Mouse (Mus musculus) urinary bladder, adult 2 months (tissue): ENCODE results near the gene Arsb. TPM values are rescaled to one million over a fixed set of nuclear protein-coding genes. Genes with fewer than 3 reads are reported as not detected.

Experiments
- DNase-seq: peaks from one replicate; pipeline ENCODE4 v3.0.0; 2022; ENCODE audit warnings: low spot score
- polyA plus RNA-seq: library from polyadenylated mRNA; depleted of rRNA; stranded (reverse); fragments of >200 nt; gene quantifications from 2 replicates; pipeline ENCODE4 v1.2.3, GENCODE M21; 2012

The Arsb gene
- polyA plus RNA-seq, 1 experiment: 40.1 TPM

DNA sequence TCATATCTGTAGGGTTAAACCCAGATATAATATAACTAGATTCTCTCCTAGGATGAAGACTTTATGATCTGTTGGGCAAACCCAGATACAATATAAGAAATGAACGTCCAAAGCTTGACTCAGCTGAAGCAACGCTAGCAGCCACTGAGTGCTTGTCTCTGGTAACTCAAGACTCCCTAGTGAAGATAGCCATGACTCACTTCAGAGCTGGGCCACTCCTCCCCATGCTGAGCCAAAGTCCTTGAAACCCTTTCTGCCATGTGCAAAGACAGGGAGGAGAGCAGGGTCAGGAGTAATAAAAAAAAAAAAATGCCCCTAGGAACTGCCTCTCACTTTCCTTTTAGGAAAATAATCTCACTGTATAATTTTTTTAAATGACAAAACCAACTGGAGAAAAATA is 68.7 kb downstream of the Arsb start:
- DNase-seq: no peak

DNA sequence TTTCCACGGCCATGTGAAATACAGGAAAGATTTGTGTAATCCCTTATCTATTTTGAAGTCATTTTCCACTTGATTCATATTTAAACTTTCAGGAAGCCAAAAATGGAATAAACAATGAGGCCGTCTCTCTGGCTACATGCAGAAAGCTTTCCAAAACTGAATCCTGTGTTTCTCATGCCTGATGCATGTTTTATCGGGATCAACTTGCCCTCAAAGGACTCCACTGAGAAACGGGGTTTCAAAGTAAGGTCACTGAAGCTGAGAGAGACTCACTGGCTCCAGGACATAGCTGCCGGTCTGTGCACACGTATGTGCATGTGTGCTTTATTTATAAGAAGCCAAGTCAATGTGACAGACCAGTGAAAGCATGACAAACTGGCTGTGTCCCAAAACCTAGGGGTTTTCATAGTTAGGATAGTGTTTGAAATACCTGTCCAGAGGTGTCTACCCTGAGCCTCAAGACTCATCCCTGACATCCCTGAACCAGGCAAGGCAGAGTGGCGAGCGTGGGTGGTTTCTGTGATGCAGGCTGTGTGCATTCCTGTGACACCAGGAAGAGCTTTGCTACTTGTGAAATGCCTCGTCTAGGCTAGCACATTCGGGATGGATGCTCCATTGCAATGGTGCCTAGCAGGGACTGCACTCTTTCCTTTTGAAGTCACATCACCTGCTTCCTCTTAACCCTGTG is 75.5 kb downstream of the Arsb start:
- no peak for DNase-seq

DNA sequence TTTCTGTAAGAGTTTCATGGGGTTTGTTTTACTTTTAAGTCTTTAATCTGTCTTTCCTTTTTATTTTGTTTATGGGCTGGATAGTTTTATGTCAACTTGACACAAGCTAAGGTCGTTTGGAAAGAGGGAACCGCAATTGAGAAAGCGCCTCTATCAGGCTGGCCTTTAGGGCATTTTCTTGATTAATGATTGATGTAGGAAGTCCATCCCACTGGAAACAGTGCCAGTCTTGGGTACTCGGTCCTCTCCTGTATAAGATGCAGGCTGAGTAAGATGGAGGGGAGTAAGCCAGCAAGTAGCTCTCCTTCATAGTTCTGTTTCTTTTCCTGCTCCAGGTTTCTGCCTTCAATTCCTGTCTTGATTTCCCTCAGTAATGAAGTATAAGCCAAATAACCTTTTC is 76.2 kb downstream of the Arsb start:
- DNase-seq: no peak

DNA sequence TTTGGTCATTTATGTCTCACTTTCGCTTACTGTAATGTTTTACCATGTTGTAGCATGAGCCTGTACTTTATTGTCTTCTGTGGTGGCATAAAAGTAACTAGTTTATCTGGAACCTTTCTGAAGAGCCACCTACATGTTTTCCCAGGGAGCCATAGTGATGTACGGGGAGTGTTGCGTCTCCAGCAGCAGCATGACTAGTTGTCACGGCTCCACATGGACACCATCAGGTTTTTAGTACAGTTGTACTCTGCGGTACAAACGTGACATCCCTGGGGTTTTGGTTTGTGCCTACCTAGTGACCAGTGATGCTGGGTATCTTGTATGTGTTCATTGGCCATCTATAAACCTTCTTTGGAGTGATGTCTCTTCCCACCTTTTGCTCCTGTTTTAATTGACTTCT is 77.2 kb downstream of the Arsb start:
- DNase-seq: no peak

DNA sequence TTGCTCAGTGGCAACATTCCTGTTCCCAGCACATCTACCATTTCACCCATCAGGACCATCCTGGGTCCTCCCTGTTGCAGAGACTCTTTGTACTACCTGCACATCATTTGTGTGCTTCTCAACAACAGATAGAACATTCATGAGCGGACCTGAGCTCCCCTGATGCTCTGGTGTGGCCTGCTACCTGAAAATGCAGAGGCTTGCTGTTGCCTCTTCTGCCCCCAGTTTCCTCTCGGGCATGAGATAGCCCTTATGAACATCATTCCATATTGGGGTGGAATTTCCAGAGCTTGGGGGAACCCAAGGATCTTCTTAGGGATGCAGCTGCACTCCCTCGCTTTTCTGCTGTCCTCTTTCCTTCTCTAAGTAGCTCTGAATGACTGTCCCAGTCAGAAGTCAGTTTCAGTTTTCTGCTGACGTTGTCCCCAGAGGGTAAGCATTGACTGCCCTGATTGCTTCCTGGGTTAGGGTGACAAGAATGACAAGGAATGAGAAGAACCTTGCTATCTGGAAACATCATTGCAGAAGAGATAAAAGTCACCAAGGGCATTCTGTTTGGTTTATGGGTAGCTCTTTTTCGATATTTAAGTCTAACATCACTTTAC is 78.4 kb downstream of the Arsb start:
- DNase-seq: no peak

DNA sequence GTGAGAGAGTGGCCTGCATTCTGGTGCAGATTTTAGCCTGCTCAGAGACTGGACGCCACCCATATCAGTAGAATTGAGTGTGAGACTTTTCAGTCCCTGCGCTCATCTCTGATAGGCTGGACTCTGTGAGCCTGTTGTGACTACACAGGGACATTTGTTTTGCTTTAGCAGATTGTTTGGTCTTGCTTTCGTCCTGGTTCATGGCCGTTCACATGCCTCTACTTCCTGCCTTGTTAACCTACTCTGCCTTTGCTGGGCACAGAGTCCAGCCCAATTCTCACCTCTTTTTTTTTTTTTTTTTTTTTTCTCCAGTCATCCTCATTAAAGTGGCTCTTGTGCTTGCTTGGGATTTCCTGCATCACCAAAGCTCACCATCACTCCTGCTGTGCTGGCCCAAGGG is 79.2 kb downstream of the Arsb start:
- no peak for DNase-seq

DNA sequence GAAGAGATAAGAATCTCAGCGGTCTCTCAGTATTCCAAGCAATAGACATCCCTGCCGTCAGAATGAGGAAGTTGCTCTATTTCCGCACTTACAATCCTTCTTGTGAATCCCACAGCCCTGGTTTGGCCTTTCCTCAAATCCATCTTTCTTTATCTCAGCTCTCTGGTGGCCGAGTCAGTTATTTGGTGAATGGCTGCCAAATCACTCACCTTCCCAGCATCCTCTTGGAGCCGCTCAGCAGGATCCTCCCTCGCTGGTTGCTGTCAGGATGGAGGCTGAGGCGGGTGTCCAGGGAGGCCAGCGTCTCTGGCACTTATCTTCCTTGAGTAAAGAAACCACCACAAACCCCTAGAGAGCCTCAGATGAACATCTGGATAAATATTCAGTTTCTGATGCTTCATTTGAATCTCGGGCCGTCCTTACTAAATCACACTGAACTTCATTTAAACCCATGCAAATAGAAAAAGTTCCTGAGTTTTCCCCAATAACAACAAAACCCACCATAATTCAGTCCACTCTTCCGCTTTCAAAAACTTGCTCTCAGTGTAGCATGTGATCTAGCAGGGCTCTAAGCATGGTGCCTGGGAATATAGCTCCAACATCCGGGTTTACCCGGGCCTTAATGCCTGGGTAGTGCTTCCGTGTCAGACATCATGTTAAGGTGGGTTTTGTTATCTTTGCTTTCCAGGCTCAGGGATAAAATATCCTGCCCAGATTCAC is 81.1 kb downstream of the Arsb start:
- no peak for DNase-seq

DNA sequence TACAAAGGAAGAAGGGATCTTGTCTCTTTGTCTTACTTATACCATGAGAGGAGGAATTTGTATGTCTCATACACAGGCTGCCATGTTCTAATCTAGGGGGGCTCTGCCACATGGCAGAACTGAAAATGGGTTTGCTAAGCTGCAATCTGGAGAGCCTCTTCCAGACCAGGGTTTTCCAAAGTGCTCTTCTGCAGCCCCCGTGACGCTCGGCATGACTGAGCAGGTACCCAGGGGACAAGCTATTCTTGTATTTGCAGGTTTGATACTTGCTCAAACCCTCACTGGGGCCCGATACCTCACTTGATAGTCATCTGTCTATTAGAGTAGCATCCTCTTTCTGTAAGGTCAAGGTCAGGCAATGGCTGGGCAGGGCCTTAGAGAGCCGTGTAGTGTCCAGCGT is 82.3 kb downstream of the Arsb start:
- no peak for DNase-seq

DNA sequence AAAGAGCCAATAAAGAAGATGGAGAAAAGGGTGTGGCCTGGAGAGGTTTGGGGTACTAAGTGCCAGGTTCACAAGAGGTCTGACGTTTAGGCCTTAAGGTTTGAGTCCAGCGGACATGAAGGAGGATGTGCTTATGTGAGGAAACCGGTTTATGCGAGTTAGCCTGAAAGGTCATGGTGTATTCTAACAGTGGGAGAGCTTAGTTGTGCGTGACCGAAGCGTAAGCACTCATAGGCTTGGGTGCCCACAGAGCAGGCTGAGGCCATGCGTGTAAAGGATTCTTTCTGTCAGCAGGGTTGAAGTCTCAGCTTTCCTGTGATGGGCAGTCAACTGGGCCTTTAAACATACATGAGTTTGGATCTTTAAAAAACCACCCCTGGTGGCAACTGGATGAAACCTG is 82.9 kb downstream of the Arsb start:
- DNase-seq: no peak

DNA sequence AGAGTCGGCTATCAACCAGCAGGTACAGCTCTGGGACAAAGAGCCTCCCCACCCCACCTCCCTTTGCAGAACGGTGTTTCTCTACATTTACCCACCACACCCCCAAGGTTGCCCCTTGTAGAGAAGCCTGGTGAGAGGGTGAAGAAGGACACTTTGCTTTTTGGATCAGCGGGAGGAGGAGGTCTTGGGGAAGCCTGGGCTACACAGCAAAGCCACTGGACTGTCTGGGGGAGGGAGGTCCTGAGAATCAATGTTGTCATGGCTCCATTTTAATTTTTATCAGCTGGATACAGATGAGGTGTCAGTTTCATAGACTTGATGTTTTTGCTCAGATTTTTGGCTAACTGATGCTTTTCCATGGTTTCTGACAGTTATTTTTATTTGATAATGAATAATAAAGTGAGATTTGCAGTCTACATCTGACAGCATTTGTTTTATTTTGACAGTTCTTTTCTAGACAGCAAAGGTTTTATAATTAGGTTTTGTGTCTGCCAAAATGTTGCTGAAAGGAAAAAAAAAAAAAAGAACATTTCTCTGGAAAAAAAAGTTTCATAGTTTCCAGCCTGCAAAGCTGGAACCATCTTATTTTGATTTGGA is 83.6 kb downstream of the Arsb start:
- DNase-seq: no peak

DNA sequence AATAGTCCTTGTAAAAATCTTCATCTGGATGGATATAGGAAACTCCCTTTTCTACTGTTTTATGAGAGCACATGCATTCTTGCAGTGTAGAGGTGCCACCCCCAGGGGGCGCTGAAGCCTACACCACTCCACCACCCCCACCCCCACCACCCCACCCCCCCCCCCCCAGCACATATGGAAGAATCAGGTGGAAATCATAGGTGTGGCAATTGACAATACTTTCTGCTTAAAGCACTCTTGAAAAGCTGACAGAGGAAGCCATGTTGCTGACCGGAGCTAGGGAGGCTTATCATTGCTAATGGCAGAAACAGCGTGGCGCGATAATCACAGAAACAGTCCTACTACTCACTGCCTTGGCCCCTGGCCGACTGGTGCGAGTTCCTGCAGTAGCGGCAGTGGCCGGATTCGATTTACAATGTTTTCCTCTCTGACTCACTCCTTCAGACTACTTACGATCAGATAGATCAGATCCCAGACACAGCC is 84.3 kb downstream of the Arsb start:
- no peak for DNase-seq

DNA sequence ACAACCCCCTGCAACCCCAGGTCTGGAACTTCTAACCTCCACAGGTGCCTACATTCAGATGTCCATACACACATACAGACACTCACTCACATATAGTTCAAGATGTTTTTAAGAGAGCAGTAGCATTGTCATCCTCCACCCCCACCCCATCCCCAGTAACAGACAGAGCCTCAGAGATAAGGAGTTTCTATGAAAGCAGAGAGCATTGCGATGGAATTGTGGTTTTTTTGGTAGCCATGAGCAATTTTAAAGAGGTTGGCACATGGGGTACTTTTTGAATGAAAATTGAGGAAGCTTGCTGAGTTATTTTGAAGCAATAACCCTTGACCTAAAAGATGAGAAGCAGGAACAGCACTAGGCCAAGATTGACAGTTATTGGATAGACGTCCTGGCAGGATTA is 89.8 kb downstream of the Arsb start:
- no peak for DNase-seq

DNA sequence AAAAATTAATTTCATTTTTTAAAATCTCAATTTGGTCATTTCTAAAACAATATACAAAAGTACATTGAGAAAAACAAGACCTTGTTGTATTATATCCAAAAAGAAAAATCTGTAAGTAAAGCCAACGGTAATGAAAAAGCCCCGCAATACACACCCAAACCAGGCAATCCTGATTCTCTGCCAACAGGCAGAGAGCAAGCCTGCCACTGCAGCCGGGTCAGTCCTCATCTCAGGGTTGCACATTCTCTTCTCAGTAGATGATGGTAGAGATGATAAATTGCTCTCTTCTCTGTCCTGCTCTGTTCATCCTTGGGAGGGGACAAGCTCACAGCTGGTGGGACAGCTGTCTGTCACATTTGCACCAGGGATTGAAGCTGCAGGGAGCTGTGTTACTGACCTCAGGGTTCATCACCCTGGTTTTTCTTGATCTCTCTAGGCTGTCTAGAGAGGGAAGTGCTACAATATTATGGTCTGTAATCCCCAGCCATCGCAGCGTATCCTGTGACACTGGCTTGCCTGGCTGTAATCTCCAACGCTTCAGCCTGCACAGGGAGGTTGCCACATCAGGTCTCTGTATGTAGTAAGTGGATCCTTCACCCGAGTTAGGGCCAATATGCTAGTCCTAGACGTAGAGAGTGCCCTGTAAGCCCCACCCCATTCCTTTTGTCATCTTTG is 92.8 kb downstream of the Arsb start:
- DNase-seq: no peak

DNA sequence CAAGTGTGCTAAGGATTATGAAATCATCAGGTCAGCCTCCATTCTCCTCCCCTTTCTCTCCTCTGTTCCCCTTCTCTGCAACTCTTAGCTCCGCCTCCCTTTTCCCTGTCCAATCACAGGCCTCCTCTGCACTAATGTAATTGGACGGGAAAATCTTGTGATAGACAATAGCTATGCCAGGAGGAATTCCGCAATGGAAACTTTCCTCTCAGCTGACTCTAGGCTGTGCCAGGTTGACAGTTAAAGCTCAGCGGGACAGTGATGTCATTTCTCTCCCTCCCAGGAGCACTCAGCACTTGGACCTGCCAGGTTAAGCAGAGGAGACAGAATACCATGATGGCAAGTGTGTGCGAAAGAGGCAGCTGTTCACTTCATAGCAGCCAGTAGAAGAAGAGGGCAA is 95.2 kb downstream of the Arsb start:
- no peak for DNase-seq

DNA sequence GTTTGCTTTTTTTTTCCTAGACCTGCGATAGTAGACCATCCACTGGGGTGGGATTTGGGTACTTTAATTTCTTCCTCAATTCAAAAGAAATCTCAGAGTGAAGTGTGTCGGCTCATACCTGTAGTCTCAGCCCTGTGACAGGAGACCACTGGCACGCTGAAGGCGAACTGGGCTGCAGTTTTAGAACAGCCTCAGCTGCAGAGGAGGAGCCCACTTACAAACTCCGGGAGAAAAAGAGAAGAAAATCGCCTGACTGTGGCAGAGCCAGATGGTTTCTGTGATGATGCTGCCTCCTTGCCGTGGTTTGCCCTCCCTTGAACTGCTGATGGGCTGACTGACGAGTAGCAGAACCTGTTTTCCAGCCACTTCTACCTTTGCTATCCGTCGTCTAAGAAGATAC is 100.3 kb downstream of the Arsb start:
- no peak for DNase-seq

DNA sequence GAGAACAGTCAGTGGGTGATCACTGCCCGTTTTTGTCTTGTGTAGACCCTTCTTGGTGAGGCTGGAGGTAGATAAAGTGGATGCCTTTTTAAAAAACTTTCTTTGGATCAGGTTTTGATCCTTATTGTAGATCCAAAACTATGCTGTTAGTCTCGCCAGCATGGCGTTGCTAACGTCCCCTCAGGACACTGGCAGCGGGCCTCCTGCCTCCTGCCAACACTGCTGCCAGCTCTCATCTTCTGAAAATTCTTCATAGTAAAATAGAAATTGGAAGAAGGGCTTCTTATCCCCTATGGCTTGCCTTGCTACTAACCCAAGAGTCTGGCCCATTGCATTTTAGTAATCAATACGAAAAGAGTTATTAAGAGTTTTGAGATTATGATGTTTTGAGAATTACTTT is 101.2 kb downstream of the Arsb start:
- DNase-seq: no peak

DNA sequence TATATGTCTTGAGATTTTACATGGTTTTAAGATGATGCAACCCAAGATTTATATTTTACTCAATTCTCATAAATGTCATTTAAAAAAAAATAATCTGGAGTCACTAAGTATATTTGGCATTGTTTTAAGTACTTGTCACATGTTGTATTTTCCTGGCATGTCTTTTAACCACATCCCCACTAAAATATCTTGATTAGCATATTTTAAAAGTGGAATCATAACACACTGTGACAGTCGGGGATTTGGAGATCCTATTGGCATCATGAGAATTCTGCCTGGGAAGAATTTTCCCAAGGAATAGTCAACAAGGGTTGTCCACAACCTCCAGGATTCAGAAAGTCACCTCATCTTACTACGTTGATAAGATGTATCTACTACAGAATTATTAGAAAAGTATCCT is 106.5 kb downstream of the Arsb start:
- no peak for DNase-seq

DNA sequence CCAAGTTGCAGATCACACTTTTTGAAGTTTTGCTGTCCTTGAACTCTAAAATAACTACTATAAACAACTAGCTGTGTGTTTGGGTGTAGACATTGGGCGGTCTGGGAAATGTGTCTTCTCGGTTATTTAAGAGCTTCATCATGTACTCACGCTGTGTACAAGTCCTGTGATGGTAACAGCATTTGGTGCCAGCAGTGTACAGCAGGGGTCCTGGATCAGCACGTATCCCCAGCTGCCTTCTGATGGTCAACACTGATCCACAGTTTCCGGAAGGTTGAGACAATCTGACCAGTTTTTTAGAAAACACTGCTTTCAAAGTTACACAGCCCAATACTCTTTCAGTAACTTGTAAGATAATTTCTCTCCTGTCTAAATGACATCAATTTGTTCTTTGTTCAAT is 108.0 kb downstream of the Arsb start:
- DNase-seq: no peak

DNA sequence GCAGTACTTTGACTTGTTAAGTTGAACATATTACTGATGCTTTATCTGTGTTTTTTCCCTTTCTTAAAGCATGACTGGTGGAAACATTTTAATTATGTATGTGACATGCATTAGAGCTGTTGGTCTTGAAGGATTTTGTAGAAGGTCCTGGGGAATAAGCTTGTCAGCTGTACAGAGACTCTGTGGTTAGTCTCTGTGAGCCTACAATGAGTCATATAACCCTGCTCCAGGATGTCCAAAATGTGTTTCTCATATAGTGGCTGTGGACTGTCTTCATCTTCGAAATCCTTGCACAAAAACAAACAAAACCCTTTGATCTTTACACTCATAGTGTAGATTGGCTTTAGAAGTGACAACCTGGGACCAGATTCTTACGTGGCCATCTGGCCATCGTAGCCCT is 110.7 kb downstream of the Arsb start:
- DNase-seq: no peak

DNA sequence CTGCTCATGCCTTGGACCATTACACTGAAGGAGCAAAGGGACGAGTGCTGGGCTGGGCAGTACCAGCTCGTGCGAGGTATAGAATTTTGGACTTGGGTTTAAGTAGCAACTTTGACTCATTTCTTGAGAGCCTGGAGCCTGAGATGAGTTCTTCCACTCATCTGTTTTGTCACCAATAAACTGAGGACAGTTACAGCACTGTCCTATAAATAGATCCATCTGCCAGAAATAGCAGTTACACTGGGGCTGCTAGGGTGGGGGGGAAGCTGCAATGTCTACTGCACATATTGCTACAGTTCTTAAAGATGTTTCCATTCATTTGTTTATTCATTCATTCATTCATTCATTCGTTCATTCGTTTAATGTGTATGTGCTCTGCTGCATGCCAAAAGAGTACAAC is 115.6 kb downstream of the Arsb start:
- DNase-seq: no peak

DNA sequence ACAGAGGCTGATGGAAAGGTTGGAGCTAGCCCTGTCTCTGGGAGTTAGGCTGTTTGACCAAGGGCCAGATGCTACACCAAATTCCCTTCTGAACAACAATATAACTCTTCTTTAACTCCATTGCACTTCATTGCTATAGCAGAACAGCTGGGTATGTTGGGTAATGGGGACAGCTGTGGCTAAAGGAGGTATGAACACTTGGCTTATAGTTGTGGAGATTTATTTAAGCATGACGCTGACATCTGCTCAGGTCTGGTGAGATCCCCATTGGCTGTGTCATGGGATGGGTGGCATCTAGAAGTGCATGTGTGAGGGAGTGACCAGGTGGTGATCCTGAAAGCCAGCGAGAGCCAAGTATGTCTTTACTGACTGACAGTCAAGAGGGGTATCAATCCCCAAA is 116.8 kb downstream of the Arsb start:
- DNase-seq: no peak

DNA sequence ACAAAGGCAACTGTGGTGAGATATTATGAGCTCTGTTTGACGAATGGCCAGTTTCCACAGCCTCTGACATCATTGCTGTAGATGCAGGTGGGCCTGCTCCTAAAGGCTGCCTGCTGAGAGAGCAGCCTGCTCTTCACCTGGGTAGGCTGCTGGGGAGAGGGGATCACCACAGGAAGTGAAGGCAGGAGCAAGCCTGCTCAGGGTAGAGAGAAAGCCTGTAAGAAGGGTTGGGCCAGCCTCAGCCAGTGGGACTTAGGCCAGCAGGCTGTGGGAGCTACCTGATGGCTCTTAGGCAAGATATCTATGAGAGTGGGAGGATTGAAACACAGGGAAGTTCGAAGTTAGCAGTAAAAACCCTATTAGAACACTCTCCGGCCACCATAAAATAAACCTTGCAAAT is 117.5 kb downstream of the Arsb start:
- no peak for DNase-seq
